Comparison of ENCODE assay signal across 9 mouse cellular contexts in genomic region chr8:86888058-86888939, GRCm38 (mm10). TPM values are rescaled to one million over a fixed set of nuclear protein-coding genes. Genes with fewer than 3 reads are reported as not detected.
DNase-seq lines count a peak whose midpoint lies in the region; ATAC-seq and TF ChIP-seq lines count a peak whose summit lies in the region.
"Had no signal": no experiment of that assay in that cellular context is flagged by ENCODE, and none has a peak within 500 bp of the region (broad histone marks: within the 10 kb centered on the region; RNA-seq: fewer than 3 reads in every experiment).

No protein-coding gene starts in this region.

- peaks cover 2% of the 10 kb centered on the region for H3K4me1 ChIP-seq in liver, adult 2 months (ENCODE audit: control insufficient read depth, insufficient read depth, low read length)
- H3K4me1 ChIP-seq in stomach, embryonic 16.5 days (ENCODE audit: control insufficient read depth, insufficient read depth, low read length) = peaks cover 7% of the 10 kb centered on the region
- H3K4me1 ChIP-seq in forebrain, postnatal 0 days (ENCODE audit: insufficient read depth) = peaks cover 4% of the 10 kb centered on the region; the same call in 1 of the 2 replicates

- no peaks in the 10 kb centered on the region for H3K36me3 ChIP-seq in liver, adult 2 months (ENCODE audit: control insufficient read depth, insufficient read depth, low read length)
- no peaks in the 10 kb centered on the region for H3K36me3 ChIP-seq in stomach, embryonic 16.5 days (ENCODE audit: control insufficient read depth, insufficient read depth, low read length)
- no peaks in the 10 kb centered on the region for H3K36me3 ChIP-seq in forebrain, postnatal 0 days (ENCODE audit: insufficient read depth)
- H3K36me3 ChIP-seq: limb, embryonic 12.5 days had no signal

- no peak overlapping the region for H3K9ac ChIP-seq in liver, adult 2 months (ENCODE audit: low read depth, low read length)
- H3K9ac ChIP-seq in stomach, embryonic 16.5 days (ENCODE audit: low read length) = no peak overlapping the region
- H3K9ac ChIP-seq in forebrain, postnatal 0 days = no peak overlapping the region
- H3K9ac ChIP-seq: limb, embryonic 12.5 days had no signal

- no peaks in the 10 kb centered on the region for H3K9me3 ChIP-seq in stomach, embryonic 16.5 days (replicated peaks; ENCODE audit: control insufficient read depth, low read length)
- no peaks in the 10 kb centered on the region for H3K9me3 ChIP-seq in forebrain, postnatal 0 days (ENCODE audit: low read length)
- H3K9me3 ChIP-seq: limb, embryonic 12.5 days had no signal

- peaks cover 11% of the 10 kb centered on the region; the same call in 1 of the 2 replicates for H3K79me2 ChIP-seq in liver, adult 2 months (ENCODE audit: control insufficient read depth, insufficient read depth, low read length)

- no peak for TF ChIP-seq POLR2A in liver, adult 2 months (IDR thresholded peaks at IDR 0.05; ENCODE audit: extremely low read depth, insufficient read depth, low read length)

- H3K27ac ChIP-seq in liver, adult 2 months (replicated peaks; ENCODE audit: insufficient read depth, low read depth, low read length) = 0 out of 2 replicates have a peak overlapping the region, but pooled peaks have one; percentile 36
- H3K27ac ChIP-seq in stomach, embryonic 16.5 days (ENCODE audit: low read length) = peak overlapping the region; percentile 75
- H3K27ac ChIP-seq in forebrain, postnatal 0 days (ENCODE audit: low read depth, low read length) = no peak overlapping the region
- H3K27ac ChIP-seq: limb, embryonic 12.5 days had no signal

- no peak overlapping the region for H3K4me3 ChIP-seq in liver, adult 2 months (ENCODE audit: insufficient read depth, low read depth, low read length)
- no peak overlapping the region for H3K4me3 ChIP-seq in stomach, embryonic 16.5 days (replicated peaks; ENCODE audit: low read length)
- H3K4me3 ChIP-seq in forebrain, postnatal 0 days (ENCODE audit: low read depth, low read length) = no peak overlapping the region
- H3K4me3 ChIP-seq: limb, embryonic 12.5 days had no signal

- peak; percentile 70 for ATAC-seq in common myeloid progenitor, adult 5-6 weeks (replicated peaks; ENCODE audit: low read depth, poor library complexity, severe bottlenecking)
- ATAC-seq in stomach, embryonic 16.5 days (ENCODE audit: insufficient read depth, low FRiP score) = peak; percentile 49; the same call in 1 of the 2 replicates
- no peak for ATAC-seq in forebrain, postnatal 0 days

- TF ChIP-seq CTCF in liver, adult 2 months (IDR thresholded peaks at IDR 0.05; ENCODE audit: low read depth, low read length) = no peak
- TF ChIP-seq CTCF in forebrain, postnatal 0 days (IDR thresholded peaks at IDR 0.05; ENCODE audit: low read depth) = no peak

- no peaks in the 10 kb centered on the region for H3K27me3 ChIP-seq in liver, adult 2 months (ENCODE audit: control insufficient read depth, insufficient read depth, low read length)
- no peaks in the 10 kb centered on the region for H3K27me3 ChIP-seq in stomach, embryonic 16.5 days (ENCODE audit: control insufficient read depth, insufficient read depth, low read length)
- H3K27me3 ChIP-seq in forebrain, postnatal 0 days (ENCODE audit: insufficient read depth, low read length) = 0 out of 2 replicates have a peak, but pooled peaks cover 3% of the 10 kb centered on the region

- 47% methylated on average over 11 of the region's 11 CpGs for WGBS in liver, adult 2 months
- 49% methylated on average over 11 of the region's 11 CpGs for WGBS in stomach, embryonic 16.5 days
- WGBS in forebrain, postnatal 0 days = 71% methylated on average over 11 of the region's 11 CpGs

- H3K4me2 ChIP-seq in stomach, embryonic 16.5 days (ENCODE audit: low read depth, low read length) = no peak overlapping the region
- no peak overlapping the region for H3K4me2 ChIP-seq in forebrain, postnatal 0 days (ENCODE audit: low read depth)
- H3K4me2 ChIP-seq: limb, embryonic 12.5 days had no signal

- DNase-seq in layer of hippocampus, adult 9-11 months = peak; percentile 62
- no peak for DNase-seq in layer of hippocampus, postnatal 14 days (ENCODE audit: low spot score in 2 of 2)
- peak; percentile 71 for DNase-seq in liver, adult 2 months (ENCODE audit: extremely low read depth, low read depth, low spot score)
- DNase-seq in right cerebral cortex, postnatal 14 days = no peak
- no peak for DNase-seq in forebrain, postnatal 0 days
- no peak for DNase-seq in adrenal gland, adult 18-20 months (ENCODE audit: low spot score in 2 of 2)

RNA-seq across cellular contexts. Expression of gene N4bp1, which starts 3.2 kb away (rescaled TPM):
- 10 to 100 TPM; 24.8 to 27.5 TPM for total RNA-seq in layer of hippocampus, postnatal 14 days (2021)
- total RNA-seq in common myeloid progenitor, adult 5-6 weeks (2017) = 15.8 and 16.1 TPM in 2 replicates
- total RNA-seq in liver, adult 2 months (2014; rRNA removed) = 3.5 and 4.4 TPM in 2 replicates
- 4.3 and 5.1 TPM in 2 replicates for polyA plus RNA-seq in liver, adult 2 months (2012; rRNA removed)
- polyA plus RNA-seq in stomach, embryonic 16.5 days (2015; fragmentation: Nextera tagmentation; extraction: Ambion mirVana) = 6.3 and 6.8 TPM in 2 replicates
- 14.8 and 19.4 TPM in 2 replicates for total RNA-seq in forebrain, postnatal 0 days (2014; rRNA removed)
- polyA plus RNA-seq in forebrain, postnatal 0 days (2015; fragmentation: Nextera tagmentation; extraction: Ambion mirVana) = 3.0 and 4.5 TPM in 2 replicates
- 10 to 100 TPM; 25.4 to 42.8 TPM for total RNA-seq in adrenal gland, adult 18-20 months (2021)

Comparison
In these comparisons a context has a peak if more than half of its experiments do, and no peak if none do; other contexts are left out.
1. DNase-seq: peak in layer of hippocampus, adult 9-11 months (single experiment) and liver, adult 2 months (single experiment); none in layer of hippocampus, postnatal 14 days (0 of 2), right cerebral cortex, postnatal 14 days (single experiment), forebrain, postnatal 0 days (single experiment) and adrenal gland, adult 18-20 months (0 of 2).